Mouse (Mus musculus) testis, adult 2 months (tissue): ENCODE measurements around the gene Rab3a. TPM values are rescaled to one million over a fixed set of nuclear protein-coding genes. Genes with fewer than 3 reads are reported as not detected.

ENCODE experiments used
- H3K27ac ChIP-seq: fragments of 200-500 bp; 2 replicates; pipeline ENCODE4 v1.5.1; 2012; ENCODE audit warnings: low read depth, low read length; ENCODE audit not compliant: control insufficient read depth, insufficient read depth
- H3K27me3 ChIP-seq: fragments of 200-500 bp; 2 replicates; pipeline ENCODE4 v1.6.1; 2012; ENCODE audit warnings: mild to moderate bottlenecking, low read length, moderate library complexity; ENCODE audit not compliant: control insufficient read depth, insufficient read depth
- H3K36me3 ChIP-seq: fragments of 200-500 bp; 2 replicates; pipeline ENCODE4 v1.6.1; 2012; ENCODE audit warnings: mild to moderate bottlenecking, low read length; ENCODE audit not compliant: control insufficient read depth, insufficient read depth
- H3K4me1 ChIP-seq: fragments of 200-500 bp; 2 replicates; pipeline ENCODE4 v1.6.1; 2012; ENCODE audit warnings: low read length; ENCODE audit not compliant: control insufficient read depth, insufficient read depth
- H3K4me3 ChIP-seq: fragments of 200-500 bp; 2 replicates; pipeline ENCODE4 v1.5.1; 2012; ENCODE audit warnings: low read depth, mild to moderate bottlenecking, low read length, moderate library complexity, mixed read lengths; ENCODE audit not compliant: control insufficient read depth
- CTCF ChIP-seq: fragments of 200-500 bp; IDR thresholded peaks from 2 replicates; pipeline ENCODE4 v1.5.1; 2012; ENCODE audit warnings: low read depth, mild to moderate bottlenecking, inconsistent platforms, low read length, moderate library complexity; ENCODE audit not compliant: control insufficient read depth, insufficient read depth, insufficient replicate concordance
- POLR2A ChIP-seq: fragments of 200-500 bp; IDR thresholded peaks from 2 replicates; pipeline ENCODE4 v1.6.1; 2012; ENCODE audit warnings: low read depth, mild to moderate bottlenecking, inconsistent platforms, low read length, moderate library complexity; ENCODE audit not compliant: control insufficient read depth
- polyA plus RNA-seq: library from polyadenylated mRNA; depleted of rRNA; stranded (reverse); fragments of >200 nt; gene quantifications from 2 replicates; pipeline ENCODE4 v1.2.3, GENCODE M21; 2012

Rab3a gene
- polyA plus RNA-seq, 1 experiment, result 8.2 TPM

- H3K27me3 ChIP-seq, result no peaks in the 10 kb centered on the region; the same call in 1 of the 2 replicates
- peaks cover 23% of the 10 kb centered on the region for H3K4me1 ChIP-seq
- H3K4me3 ChIP-seq, result no peak overlapping the region
- no peak overlapping the region for H3K27ac ChIP-seq
- H3K36me3 ChIP-seq, result no peaks in the 10 kb centered on the region
- TF ChIP-seq CTCF (no peak), POLR2A (no peak)
Measured at GRCm38 (mm10) chr8:70748246-70749096, 6.0 kb upstream of the Rab3a start.

GRCm38 (mm10) chr8:70749097-70749674 lies 5.3 kb upstream of the Rab3a start:
- Histone ChIP-seq H3K27me3 (no peaks in the 10 kb centered on the region; the same call in 1 of the 2 replicates), H3K36me3 (no peaks in the 10 kb centered on the region), H3K4me1 (peaks cover 17% of the 10 kb centered on the region), H3K27ac (no peak overlapping the region), H3K4me3 (no peak overlapping the region)
- TF ChIP-seq POLR2A (no peak), CTCF (no peak)

- Histone ChIP-seq H3K4me3 (no peak overlapping the region), H3K27me3 (no peaks in the 10 kb centered on the region; the same call in 1 of the 2 replicates), H3K36me3 (no peaks in the 10 kb centered on the region), H3K4me1 (peaks cover 15% of the 10 kb centered on the region), H3K27ac (no peak overlapping the region)
- TF ChIP-seq CTCF (no peak), POLR2A (no peak)
Measured at GRCm38 (mm10) chr8:70750128-70750680, 4.3 kb upstream of the Rab3a start.

GRCm38 (mm10) chr8:70752000-70752764 lies 2.3 kb upstream of the Rab3a start:
- Histone ChIP-seq H3K36me3 (no peaks in the 10 kb centered on the region), H3K27me3 (no peaks in the 10 kb centered on the region), H3K4me3 (no peak overlapping the region), H3K4me1 (peaks cover 17% of the 10 kb centered on the region), H3K27ac (peak overlapping the region; percentile 75)
- TF ChIP-seq POLR2A, result no peak
- TF ChIP-seq CTCF, result no peak

GRCm38 (mm10) chr8:70753151-70753550 lies 1.3 kb upstream of the Rab3a start:
- no peak overlapping the region; the same call in 1 of the 2 replicates for H3K4me3 ChIP-seq
- peak overlapping the region; percentile 81 for H3K27ac ChIP-seq
- TF ChIP-seq POLR2A (no peak), CTCF (no peak)
- H3K4me1 ChIP-seq, result peaks cover 17% of the 10 kb centered on the region
- H3K36me3 ChIP-seq, result no peaks in the 10 kb centered on the region
- H3K27me3 ChIP-seq, result no peaks in the 10 kb centered on the region

- no peaks in the 10 kb centered on the region for H3K27me3 ChIP-seq
- peaks cover 21% of the 10 kb centered on the region for H3K4me1 ChIP-seq
- TF ChIP-seq POLR2A, result no peak; the same call in 1 of the 2 replicates
- no peak for TF ChIP-seq CTCF
- H3K27ac ChIP-seq, result peak overlapping the region; percentile 68
- H3K4me3 ChIP-seq, result peak overlapping the region; percentile 81
- H3K36me3 ChIP-seq, result no peaks in the 10 kb centered on the region
Measured at GRCm38 (mm10) chr8:70754871-70755660, 587 bp downstream of the Rab3a start.
